Mouse (Mus musculus) liver, postnatal 0 days (tissue): ENCODE results near the gene Gm49450.

Experiments
- CTCF ChIP-seq: sonication (generic); IDR thresholded peaks from 2 replicates; pipeline ENCODE4 v1.5.1; 2016; ENCODE audit warnings: antibody characterized with exemption, low read depth
- EP300 ChIP-seq: IDR thresholded peaks from 2 replicates; pipeline ENCODE4 v1.6.1; 2016; ENCODE audit warnings: antibody characterized with exemption, low read depth, mild to moderate bottlenecking

DNA sequence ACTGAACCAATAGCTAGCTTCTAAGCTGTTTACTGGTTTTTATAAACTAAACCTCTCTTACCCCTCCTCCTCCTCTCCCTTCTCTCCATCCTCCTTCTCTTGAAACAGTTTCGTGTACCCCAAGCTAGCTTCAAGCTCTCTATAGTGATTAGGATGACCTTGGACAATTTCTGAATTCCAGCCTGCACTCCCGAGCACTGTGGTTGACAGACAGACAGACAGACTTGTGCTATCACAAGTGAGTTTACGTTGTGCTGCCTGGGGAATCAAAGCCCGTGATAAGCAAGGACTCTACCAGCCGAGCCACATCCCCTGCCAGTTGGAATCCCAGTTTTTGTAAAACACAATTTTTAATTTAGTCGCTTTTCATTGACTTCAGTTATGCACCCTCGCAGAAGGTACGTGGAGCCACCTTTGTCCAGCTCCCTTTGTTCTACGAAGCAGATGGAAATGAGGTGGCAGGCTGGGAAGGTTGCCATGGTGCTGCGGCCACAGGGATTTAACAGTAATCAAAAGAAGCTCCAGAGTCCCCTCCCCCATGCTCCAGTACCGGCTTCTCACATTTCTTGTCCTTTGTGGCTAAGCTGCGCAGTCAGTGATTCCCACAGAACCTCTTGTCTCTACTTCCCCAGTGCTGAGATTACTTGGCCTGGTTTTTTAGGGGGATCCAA lies 15.5 kb upstream of the Gm49450 start:
- no peak for TF ChIP-seq CTCF
- no peak for TF ChIP-seq EP300
